Comparison of ENCODE assay signal across 8 mouse cellular contexts in genomic region chr6:100074672-100075335, GRCm38 (mm10).
DNase-seq lines count a peak whose midpoint lies in the region; ATAC-seq and TF ChIP-seq lines count a peak whose summit lies in the region.

No protein-coding gene starts in this region.

- ATAC-seq in forebrain, embryonic 16.5 days: peak; percentile 28; the same call in 1 of the 2 replicates
- ATAC-seq in hindbrain, embryonic 16.5 days: 0 out of 2 replicates have a peak, but pooled peaks have one; percentile 44
- no peak for ATAC-seq in cerebellum, adult (ENCODE audit: insufficient number of reproducible peaks, low FRiP score, low TSS enrichment)

- no peaks in the 10 kb centered on the region for H3K27me3 ChIP-seq in forebrain, embryonic 16.5 days (replicated peaks; ENCODE audit: control insufficient read depth, insufficient read depth, low read length)
- no peaks in the 10 kb centered on the region; the same call in 1 of the 2 replicates for H3K27me3 ChIP-seq in hindbrain, embryonic 16.5 days (replicated peaks; ENCODE audit: control insufficient read depth, insufficient read depth, low read length)

- peak; percentile 67 for DNase-seq in ovary, adult 18-20 months (ENCODE audit: low spot score)
- no peak for DNase-seq in ovary, postnatal 10 days (ENCODE audit: low spot score)
- DNase-seq in lung, adult 2 months: peak; percentile 37
- DNase-seq in testis, postnatal 10 days (ENCODE audit: low spot score): peak; percentile 73
- no peak for DNase-seq in spleen, postnatal 36 days (ENCODE audit: low spot score in 2 of 2)

- H3K27ac ChIP-seq in forebrain, embryonic 16.5 days (ENCODE audit: low read length): no peak overlapping the region
- H3K27ac ChIP-seq in hindbrain, embryonic 16.5 days (ENCODE audit: low read depth, low read length): no peak overlapping the region

- no peak for TF ChIP-seq POLR2A in lung, adult 2 months (IDR thresholded peaks at IDR 0.05; ENCODE audit: borderline replicate concordance, extremely low read depth, low read depth, low read length)

- H3K4me1 ChIP-seq in forebrain, embryonic 16.5 days (replicated peaks; ENCODE audit: control insufficient read depth, insufficient read depth, low read length): peaks cover 13% of the 10 kb centered on the region
- H3K4me1 ChIP-seq in hindbrain, embryonic 16.5 days (ENCODE audit: control insufficient read depth, insufficient read depth, low read depth, low read length): peaks cover 7% of the 10 kb centered on the region; the same call in 1 of the 2 replicates
- H3K4me1 ChIP-seq in lung, adult 2 months (ENCODE audit: control insufficient read depth, insufficient read depth, low read length): 0 out of 2 replicates have a peak, but pooled peaks cover 2% of the 10 kb centered on the region

- 0 out of 2 replicates have a peak, but pooled peaks cover 5% of the 10 kb centered on the region for H3K9me3 ChIP-seq in forebrain, embryonic 16.5 days (ENCODE audit: control insufficient read depth, low read length)
- peaks cover 2% of the 10 kb centered on the region; the same call in 1 of the 2 replicates for H3K9me3 ChIP-seq in hindbrain, embryonic 16.5 days (ENCODE audit: control insufficient read depth, low read length)

- TF ChIP-seq CTCF in lung, adult 2 months (IDR thresholded peaks at IDR 0.05; ENCODE audit: insufficient read depth, low read length): no peak

- no peak overlapping the region for H3K9ac ChIP-seq in forebrain, embryonic 16.5 days (replicated peaks; ENCODE audit: low read depth, low read length)
- no peak overlapping the region for H3K9ac ChIP-seq in hindbrain, embryonic 16.5 days (ENCODE audit: low read depth, low read length)

- H3K4me3 ChIP-seq in forebrain, embryonic 16.5 days (replicated peaks; ENCODE audit: low read length): no peak overlapping the region
- no peak overlapping the region for H3K4me3 ChIP-seq in hindbrain, embryonic 16.5 days (ENCODE audit: low read length)
- H3K4me3 ChIP-seq in lung, adult 2 months (replicated peaks; ENCODE audit: extremely low read depth, low read depth, low read length): no peak overlapping the region

- H3K36me3 ChIP-seq in forebrain, embryonic 16.5 days (ENCODE audit: control insufficient read depth, insufficient read depth): no peaks in the 10 kb centered on the region
- no peaks in the 10 kb centered on the region for H3K36me3 ChIP-seq in hindbrain, embryonic 16.5 days (ENCODE audit: control insufficient read depth, insufficient read depth, low read length)

- WGBS in forebrain, embryonic 16.5 days: 11% methylated on average over 10 of the region's 10 CpGs
- WGBS in hindbrain, embryonic 16.5 days: 6% methylated on average over 10 of the region's 10 CpGs
- WGBS in lung, adult 2 months: 12% methylated on average over 10 of the region's 10 CpGs

- H3K4me2 ChIP-seq in forebrain, embryonic 16.5 days (ENCODE audit: low read length): no peak overlapping the region
- no peak overlapping the region for H3K4me2 ChIP-seq in hindbrain, embryonic 16.5 days (ENCODE audit: low read length)

Comparison
In these comparisons a context has a peak if more than half of its experiments do, and no peak if none do; other contexts are left out.
1. DNase-seq: peak in ovary, adult 18-20 months (single experiment), lung, adult 2 months (single experiment) and testis, postnatal 10 days (single experiment); none in ovary, postnatal 10 days (single experiment) and spleen, postnatal 36 days (0 of 2).